Mouse (Mus musculus) liver, embryonic 12.5 days (tissue): ENCODE results near the gene Lmod1. TPM values are rescaled to one million over a fixed set of nuclear protein-coding genes. Genes with fewer than 3 reads are reported as not detected.

ENCODE experiments used
- polyA plus RNA-seq: library from polyadenylated mRNA; unstranded; fragments of >200 nt; fragmentation: Nextera tagmentation; extraction: Ambion mirVana; gene quantifications from 2 replicates; pipeline ENCODE4 v1.2.1, GENCODE M21; 2016

Lmod1 gene
- polyA plus RNA-seq, 1 experiment from 2014 or later, result 0.12 TPM

Other genes with a start within 250 kb of the Lmod1 start
- gene Lgr6, start 219.5 kb upstream of the Lmod1 start, polyA plus RNA-seq, result 0.30 and 0.36 TPM in 2 replicates
- gene Ptpn7, start 192.1 kb upstream of the Lmod1 start, polyA plus RNA-seq, result 24.7 and 25.9 TPM in 2 replicates
- 15.5 and 15.8 TPM in 2 replicates for gene Arl8a, start 178.0 kb upstream of the Lmod1 start, polyA plus RNA-seq
- not detected in 2 replicates for gene Gpr37l1, start 157.1 kb upstream of the Lmod1 start, polyA plus RNA-seq
- 1.1 and 1.8 TPM in 2 replicates for gene Elf3, start 66.2 kb upstream of the Lmod1 start, polyA plus RNA-seq
- gene Rnpep, start 40.7 kb upstream of the Lmod1 start, polyA plus RNA-seq, result 36.6 and 38.6 TPM in 2 replicates
- gene Timm17a, start 11.0 kb upstream of the Lmod1 start, polyA plus RNA-seq, result 204 and 208 TPM in 2 replicates
- 5.4 and 5.5 TPM in 2 replicates for gene Shisa4, start 50.4 kb downstream of the Lmod1 start, polyA plus RNA-seq
- 50.4 and 53.6 TPM in 2 replicates for gene Ipo9, start 105.7 kb downstream of the Lmod1 start, polyA plus RNA-seq